Mouse (Mus musculus): ENCODE results near the gene Lrrfip1. TPM values are rescaled to one million over a fixed set of nuclear protein-coding genes. Genes with fewer than 3 reads are reported as not detected.

The Lrrfip1 gene
- polyA plus RNA-seq, 1 experiment from 2014 or later = 88.9 TPM

- no peak overlapping the region for H3K4me3 ChIP-seq (ENCODE audit: inconsistent target)
- WGBS (ENCODE audit: missing documents) = 80% methylated on average over 2 of the region's 2 CpGs
- peaks cover 100% of the 10 kb centered on the region for H3K79me2 ChIP-seq (ENCODE audit: inconsistent target)
- peaks cover 6% of the 10 kb centered on the region; the same call in 1 of the 2 replicates for H3K36me3 ChIP-seq (ENCODE audit: inconsistent target)
- H3K27ac ChIP-seq = peak overlapping the region; percentile 78
These were observed 65.5 kb downstream of the Lrrfip1 start for GRCm38 (mm10) chr1:91064053-91064452.

DNA sequence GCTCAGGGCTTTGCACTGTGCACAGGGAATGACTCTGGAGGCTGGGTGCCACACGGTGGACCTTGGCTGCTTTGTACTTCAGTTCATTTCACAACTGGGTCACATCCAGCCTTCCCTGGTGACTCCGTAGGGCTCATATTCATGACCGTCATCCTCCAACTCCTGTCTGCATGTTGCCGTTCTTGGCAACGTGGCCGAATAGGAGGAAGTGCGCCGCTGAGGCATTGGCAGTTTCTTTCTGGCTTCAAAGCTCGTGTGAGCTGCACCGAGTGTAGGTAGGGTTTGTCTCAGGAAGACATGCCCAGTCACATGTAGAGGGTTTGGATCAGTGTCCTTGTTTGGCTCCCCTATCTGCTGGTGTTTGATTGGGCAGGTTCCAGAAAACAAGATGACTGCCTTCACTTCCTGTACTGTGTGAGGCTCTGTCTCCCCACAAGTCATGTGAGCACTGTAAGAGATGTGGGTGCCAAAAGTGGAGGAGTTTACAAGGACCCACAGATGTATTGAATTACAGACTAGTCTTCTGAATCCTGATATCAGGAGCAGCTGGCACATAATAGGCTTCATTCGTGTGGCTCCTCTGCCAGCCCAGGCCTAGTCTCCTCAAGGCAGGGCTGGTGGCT, 66.5 kb downstream of the Lrrfip1 start:
- no peak overlapping the region for H3K4me3 ChIP-seq (ENCODE audit: inconsistent target)
- WGBS (ENCODE audit: missing documents) = 14% methylated on average over 11 of the region's 11 CpGs
- peaks cover 6% of the 10 kb centered on the region; the same call in 1 of the 2 replicates for H3K36me3 ChIP-seq (ENCODE audit: inconsistent target)
- peaks cover 100% of the 10 kb centered on the region for H3K79me2 ChIP-seq (ENCODE audit: inconsistent target)
- H3K27ac ChIP-seq = peak overlapping the region; percentile 78

DNA sequence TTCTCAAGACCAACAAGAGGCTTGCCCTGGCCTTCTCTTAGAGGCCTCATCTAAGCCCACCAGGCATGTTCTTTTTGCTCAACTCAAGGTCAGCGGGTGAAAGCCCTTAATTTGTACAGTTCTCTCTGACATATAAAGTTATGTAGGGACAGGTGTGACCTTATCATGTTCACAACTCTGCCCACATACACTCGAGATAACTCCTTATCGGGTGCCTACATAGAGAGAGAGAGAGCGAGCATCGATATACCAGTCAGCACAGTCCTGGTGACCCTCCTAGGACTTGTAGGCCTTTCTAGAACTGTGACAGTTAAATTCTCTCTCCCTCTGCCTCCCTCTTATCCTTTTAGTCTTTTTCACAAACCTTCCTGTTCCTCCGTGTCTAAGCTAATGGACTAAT, 67.5 kb downstream of the Lrrfip1 start:
- WGBS (ENCODE audit: missing documents) = 93% methylated on average over 6 of the region's 6 CpGs
- no peak overlapping the region for H3K4me3 ChIP-seq (ENCODE audit: inconsistent target)
- H3K36me3 ChIP-seq (ENCODE audit: inconsistent target) = peaks cover 12% of the 10 kb centered on the region; the same call in 1 of the 2 replicates
- peak overlapping the region; percentile 78; the same call in 1 of the 2 replicates for H3K27ac ChIP-seq
- peaks cover 100% of the 10 kb centered on the region for H3K79me2 ChIP-seq (ENCODE audit: inconsistent target)

DNA sequence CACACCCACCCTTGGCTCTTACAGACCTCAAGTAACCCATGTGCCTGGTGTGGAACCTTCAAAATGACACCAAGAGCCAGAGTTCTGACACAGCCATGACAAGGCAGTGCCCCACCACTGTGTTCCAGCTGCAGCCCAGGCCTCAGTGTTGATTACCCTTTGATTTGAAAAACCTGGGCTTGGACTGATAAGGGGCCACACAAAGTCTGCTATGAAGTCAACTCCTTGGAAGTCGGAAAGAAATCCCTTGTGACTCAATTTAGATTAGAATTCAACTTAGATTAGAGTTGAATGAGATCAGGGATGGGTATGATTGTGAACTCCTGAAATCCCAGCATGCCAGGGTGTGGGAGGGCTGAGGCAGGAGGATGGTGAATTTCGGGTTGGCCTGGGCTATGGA, 68.1 kb downstream of the Lrrfip1 start:
- Histone ChIP-seq H3K27ac (no peak overlapping the region), H3K79me2 (ENCODE audit: inconsistent target) (peaks cover 100% of the 10 kb centered on the region), H3K4me3 (ENCODE audit: inconsistent target) (no peak overlapping the region), H3K36me3 (ENCODE audit: inconsistent target) (peaks cover 12% of the 10 kb centered on the region; the same call in 1 of the 2 replicates)
- 93% methylated on average over 1 of the region's 2 CpGs for WGBS (ENCODE audit: missing documents)

GRCm38 (mm10) chr1:91067716-91068115, 69.2 kb downstream of the Lrrfip1 start:
- Histone ChIP-seq H3K4me3 (ENCODE audit: inconsistent target) (no peak overlapping the region), H3K27ac (no peak overlapping the region), H3K36me3 (ENCODE audit: inconsistent target) (peaks cover 12% of the 10 kb centered on the region; the same call in 1 of the 2 replicates), H3K79me2 (ENCODE audit: inconsistent target) (peaks cover 100% of the 10 kb centered on the region)
- 73% methylated on average over 6 of the region's 6 CpGs for WGBS (ENCODE audit: missing documents)

DNA sequence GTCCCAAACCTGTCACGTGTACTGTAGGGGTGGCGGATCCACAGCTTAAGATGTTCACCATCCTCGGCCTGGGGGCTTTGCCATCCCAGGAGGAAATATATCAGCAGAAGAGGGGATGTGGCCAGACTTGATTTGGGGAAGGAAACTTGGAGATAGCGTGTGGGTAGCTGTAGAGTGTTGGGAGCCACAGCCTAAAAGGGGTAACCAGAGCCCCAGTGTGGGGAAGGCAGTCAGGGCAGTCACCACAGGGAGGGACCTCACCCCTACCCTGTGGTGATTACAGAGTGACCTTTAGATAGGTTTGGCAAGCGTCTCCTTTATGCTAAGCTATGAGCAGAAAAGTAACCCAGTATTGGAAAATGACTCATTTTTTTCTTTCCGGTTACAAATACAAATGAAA, 71.0 kb downstream of the Lrrfip1 start:
- Histone ChIP-seq H3K36me3 (ENCODE audit: inconsistent target) (peaks cover 12% of the 10 kb centered on the region), H3K27ac (0 out of 2 replicates have a peak overlapping the region, but pooled peaks have one; percentile 8)
- 25% methylated on average over 6 of the region's 6 CpGs for WGBS (ENCODE audit: missing documents)

GRCm38 (mm10) chr1:91070547-91070946, 72.0 kb downstream of the Lrrfip1 start:
- H3K79me2 ChIP-seq (ENCODE audit: inconsistent target) = peaks cover 100% of the 10 kb centered on the region
- no peak overlapping the region for H3K27ac ChIP-seq
- H3K36me3 ChIP-seq (ENCODE audit: inconsistent target) = peaks cover 12% of the 10 kb centered on the region
- H3K4me3 ChIP-seq (ENCODE audit: inconsistent target) = no peak overlapping the region
- WGBS (ENCODE audit: missing documents) = 95% methylated on average over 8 of the region's 8 CpGs

More for the DNA sequence above, 71.0 kb downstream of the Lrrfip1 start:
- Histone ChIP-seq H3K4me3 (ENCODE audit: inconsistent target) (no peak overlapping the region), H3K79me2 (ENCODE audit: inconsistent target) (peaks cover 100% of the 10 kb centered on the region)

DNA sequence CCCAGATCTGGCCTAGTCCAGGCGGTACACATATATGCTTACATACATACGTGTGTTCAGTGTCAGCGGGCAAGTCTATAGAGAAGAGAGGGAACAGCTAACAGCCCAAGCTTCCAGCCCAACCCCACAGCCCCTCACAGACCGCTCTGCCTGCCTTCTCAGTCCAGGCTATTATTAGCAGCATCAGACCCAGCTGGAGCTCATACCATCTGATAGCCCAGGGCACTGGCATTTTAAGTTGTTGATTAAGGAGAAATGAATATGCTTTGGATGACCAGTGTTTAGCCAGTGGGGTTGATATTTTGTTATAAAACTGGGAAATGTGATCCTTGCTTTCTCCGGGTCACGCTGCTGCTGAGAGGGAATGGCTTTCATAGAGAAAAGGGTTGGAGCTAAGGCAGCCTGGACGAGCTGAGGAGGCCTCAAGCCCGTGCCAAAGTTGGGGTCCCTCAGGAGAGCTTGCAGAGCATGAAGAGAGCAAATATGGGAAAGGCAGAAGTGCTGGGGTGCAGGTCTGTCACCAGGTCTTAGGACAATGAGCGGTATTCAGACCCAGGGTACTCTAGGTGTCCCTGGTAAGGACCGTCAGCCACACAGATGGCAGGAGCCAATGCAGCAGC, 73.2 kb downstream of the Lrrfip1 start:
- H3K27ac ChIP-seq = no peak overlapping the region
- 94% methylated on average over 10 of the region's 10 CpGs for WGBS (ENCODE audit: missing documents)
- H3K4me3 ChIP-seq (ENCODE audit: inconsistent target) = no peak overlapping the region
- H3K79me2 ChIP-seq (ENCODE audit: inconsistent target) = peaks cover 100% of the 10 kb centered on the region
- peaks cover 12% of the 10 kb centered on the region for H3K36me3 ChIP-seq (ENCODE audit: inconsistent target)

- WGBS (ENCODE audit: missing documents) = 96% methylated on average over 8 of the region's 8 CpGs
- peaks cover 7% of the 10 kb centered on the region for H3K36me3 ChIP-seq (ENCODE audit: inconsistent target)
- peaks cover 93% of the 10 kb centered on the region for H3K79me2 ChIP-seq (ENCODE audit: inconsistent target)
- no peak overlapping the region for H3K4me3 ChIP-seq (ENCODE audit: inconsistent target)
- no peak overlapping the region for H3K27ac ChIP-seq
These were observed 78.4 kb downstream of the Lrrfip1 start for GRCm38 (mm10) chr1:91076946-91077345.

DNA sequence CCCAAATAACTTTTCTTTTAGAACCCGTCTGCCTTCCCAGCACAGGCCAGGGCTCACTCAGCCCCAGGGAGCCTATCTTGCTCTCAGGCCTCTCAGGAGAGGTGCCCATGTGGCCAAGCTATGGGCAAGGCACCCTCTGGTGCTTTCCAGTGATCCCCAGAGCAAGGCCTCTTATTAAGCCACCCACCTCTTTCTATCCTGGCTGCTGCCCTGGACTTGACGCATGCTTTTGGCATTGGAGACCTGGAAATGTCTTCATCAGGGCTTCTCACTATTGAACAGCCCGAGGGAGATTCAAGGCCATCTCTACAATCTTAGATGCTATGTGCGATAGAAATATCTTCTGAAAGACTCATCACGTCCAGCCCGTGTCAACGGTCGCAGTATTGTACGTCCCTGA, 78.9 kb downstream of the Lrrfip1 start:
- H3K79me2 ChIP-seq (ENCODE audit: inconsistent target) = peaks cover 93% of the 10 kb centered on the region
- H3K4me3 ChIP-seq (ENCODE audit: inconsistent target) = no peak overlapping the region
- H3K27ac ChIP-seq = no peak overlapping the region
- 90% methylated on average over 9 of the region's 9 CpGs for WGBS (ENCODE audit: missing documents)
- peaks cover 7% of the 10 kb centered on the region for H3K36me3 ChIP-seq (ENCODE audit: inconsistent target)

- Histone ChIP-seq H3K27ac (no peak overlapping the region), H3K36me3 (ENCODE audit: inconsistent target) (peaks cover 9% of the 10 kb centered on the region), H3K4me3 (ENCODE audit: inconsistent target) (no peak overlapping the region), H3K79me2 (ENCODE audit: inconsistent target) (peaks cover 93% of the 10 kb centered on the region)
- WGBS (ENCODE audit: missing documents) = 91% methylated on average over 8 of the region's 8 CpGs
These were observed 79.4 kb downstream of the Lrrfip1 start for GRCm38 (mm10) chr1:91077980-91078379.

DNA sequence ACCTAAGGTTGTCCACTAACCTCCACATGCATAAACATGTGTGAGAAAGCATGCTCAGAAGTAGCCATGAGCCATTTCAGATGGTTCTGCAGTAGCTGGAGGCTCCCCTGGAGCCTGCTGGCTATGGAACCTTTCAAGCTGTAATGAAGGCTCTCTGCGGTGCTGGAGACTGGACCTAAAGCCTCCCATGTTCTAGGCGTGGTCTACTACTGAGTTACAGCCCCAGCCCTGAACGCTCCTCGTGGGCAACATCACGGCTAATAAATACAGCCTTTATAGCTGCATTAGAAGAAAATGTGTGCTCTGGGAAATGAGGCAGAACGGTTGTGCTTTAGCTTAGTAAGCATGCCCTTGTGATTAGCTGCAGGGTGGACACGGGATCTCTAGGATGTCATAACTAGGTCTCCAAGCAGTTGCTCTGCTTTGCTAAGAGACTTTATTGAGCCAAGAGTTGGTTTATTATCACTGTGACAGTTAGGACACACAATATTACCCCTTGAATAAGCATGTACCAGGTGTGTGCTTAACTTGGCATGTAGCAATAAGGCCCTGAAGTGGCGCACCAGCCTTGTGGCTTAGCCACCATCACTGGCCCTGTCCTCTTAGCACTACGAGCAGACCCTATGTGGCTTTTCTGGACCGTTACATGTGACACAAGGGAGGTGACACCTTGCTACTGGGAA, 81.3 kb downstream of the Lrrfip1 start:
- H3K27ac ChIP-seq = peak overlapping the region; percentile 51
- H3K36me3 ChIP-seq (ENCODE audit: inconsistent target) = peaks cover 16% of the 10 kb centered on the region; the same call in 1 of the 2 replicates
- H3K4me3 ChIP-seq (ENCODE audit: inconsistent target) = no peak overlapping the region
- peaks cover 93% of the 10 kb centered on the region for H3K79me2 ChIP-seq (ENCODE audit: inconsistent target)
- 51% methylated on average over 10 of the region's 10 CpGs for WGBS (ENCODE audit: missing documents)

DNA sequence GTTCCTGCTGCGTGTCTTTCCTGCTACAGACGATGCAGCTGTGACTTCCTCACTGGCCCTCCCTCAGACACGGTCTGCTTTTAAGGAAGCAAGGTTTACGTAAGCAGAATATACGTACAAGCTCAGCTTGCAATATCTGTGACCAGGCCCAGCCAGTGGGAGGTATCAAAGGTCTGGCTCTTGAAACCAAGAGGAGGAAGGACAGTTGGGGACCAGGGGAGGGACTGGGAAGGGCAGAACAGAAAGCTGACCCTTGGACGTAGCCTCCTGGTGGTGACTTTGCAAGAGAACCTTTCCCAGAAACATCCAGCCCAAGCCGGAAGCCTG, 81.8 kb downstream of the Lrrfip1 start:
- Histone ChIP-seq H3K4me3 (ENCODE audit: inconsistent target) (no peak overlapping the region), H3K36me3 (ENCODE audit: inconsistent target) (peaks cover 16% of the 10 kb centered on the region; the same call in 1 of the 2 replicates), H3K79me2 (ENCODE audit: inconsistent target) (peaks cover 93% of the 10 kb centered on the region), H3K27ac (peak overlapping the region; percentile 51)
- 9% methylated on average over 7 of the region's 7 CpGs for WGBS (ENCODE audit: missing documents)

GRCm38 (mm10) chr1:91084374-91084773, 85.8 kb downstream of the Lrrfip1 start:
- 0 out of 2 replicates have a peak, but pooled peaks cover 8% of the 10 kb centered on the region for H3K36me3 ChIP-seq (ENCODE audit: inconsistent target)
- peaks cover 93% of the 10 kb centered on the region for H3K79me2 ChIP-seq (ENCODE audit: inconsistent target)
- WGBS (ENCODE audit: missing documents) = 92% methylated on average over 8 of the region's 8 CpGs

DNA sequence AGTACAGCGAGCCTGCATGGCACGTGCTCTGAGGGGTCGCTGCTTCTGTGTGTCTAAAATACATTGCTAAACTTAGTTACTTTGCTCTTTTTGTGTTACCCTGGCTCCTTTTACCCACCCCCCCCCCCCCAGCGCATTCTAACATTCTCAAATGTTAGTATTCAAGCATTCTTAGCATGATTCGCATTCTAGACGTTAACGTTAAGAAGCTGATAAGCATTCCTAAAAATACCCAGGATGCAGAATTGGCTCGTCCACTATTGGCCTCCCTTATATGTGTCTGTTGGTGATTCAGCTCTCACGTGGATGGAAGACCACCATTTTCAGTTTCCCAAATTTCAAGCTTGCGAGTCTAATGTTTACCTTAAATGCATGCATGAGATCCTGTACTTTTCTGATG, 86.5 kb downstream of the Lrrfip1 start:
- peaks cover 95% of the 10 kb centered on the region for H3K79me2 ChIP-seq (ENCODE audit: inconsistent target)
- H3K36me3 ChIP-seq (ENCODE audit: inconsistent target) = 0 out of 2 replicates have a peak, but pooled peaks cover 8% of the 10 kb centered on the region
- no peak overlapping the region for H3K27ac ChIP-seq
- 95% methylated on average over 9 of the region's 10 CpGs for WGBS (ENCODE audit: missing documents)
- H3K4me3 ChIP-seq (ENCODE audit: inconsistent target) = no peak overlapping the region

More at GRCm38 (mm10) chr1:91084374-91084773, 85.8 kb downstream of the Lrrfip1 start:
- H3K4me3 ChIP-seq (ENCODE audit: inconsistent target) = no peak overlapping the region
- no peak overlapping the region for H3K27ac ChIP-seq
